In genomic region chr2:33784721-33785120, GRCm38 (mm10) we compare ENCODE assay signal across 24 mouse cellular contexts.
A peak's percentile ranks its signal among the peaks of the same experiment; 100 is the strongest.
DNase-seq lines count a peak whose midpoint lies in the region; ATAC-seq and TF ChIP-seq lines count a peak whose summit lies in the region.
"Had no signal": no experiment of that assay in that cellular context is flagged by ENCODE, and none has a peak within 500 bp of the region (broad histone marks: within the 10 kb centered on the region; RNA-seq: fewer than 3 reads in every experiment).

No protein-coding gene starts in this region.

- peak overlapping the region; percentile 65 for H3K27ac ChIP-seq in forebrain, embryonic 13.5 days
- H3K27ac ChIP-seq in forebrain, embryonic 11.5 days (ENCODE audit: low read depth, low read length) = no peak overlapping the region
- H3K27ac ChIP-seq in hindbrain, embryonic 15.5 days (replicated peaks) = peak overlapping the region; percentile 24; the same call in 1 of the 2 replicates
- no peak overlapping the region for H3K27ac ChIP-seq in hindbrain, embryonic 10.5 days
- H3K27ac ChIP-seq in lung, postnatal 0 days (ENCODE audit: low read length) = no peak overlapping the region
- peak overlapping the region; percentile 56; the same call in 1 of the 2 replicates for H3K27ac ChIP-seq in forebrain, embryonic 15.5 days (replicated peaks)
- H3K27ac ChIP-seq: embryonic facial prominence, embryonic 10.5 days; embryonic facial prominence, embryonic 13.5 days had no signal

- no peak overlapping the region for H3K9ac ChIP-seq in forebrain, embryonic 13.5 days
- H3K9ac ChIP-seq in forebrain, embryonic 11.5 days (ENCODE audit: low read length) = no peak overlapping the region
- H3K9ac ChIP-seq in hindbrain, embryonic 15.5 days = no peak overlapping the region
- no peak overlapping the region for H3K9ac ChIP-seq in lung, postnatal 0 days (replicated peaks; ENCODE audit: low read depth)
- H3K9ac ChIP-seq in forebrain, embryonic 15.5 days (replicated peaks) = no peak overlapping the region
- H3K9ac ChIP-seq: embryonic facial prominence, embryonic 13.5 days had no signal

- H3K36me3 ChIP-seq in forebrain, embryonic 13.5 days (ENCODE audit: poor library complexity, severe bottlenecking) = peaks cover 7% of the 10 kb centered on the region; the same call in 1 of the 2 replicates
- no peaks in the 10 kb centered on the region for H3K36me3 ChIP-seq in forebrain, embryonic 11.5 days (ENCODE audit: control insufficient read depth, insufficient read depth, low read length)
- H3K36me3 ChIP-seq in hindbrain, embryonic 15.5 days = no peaks in the 10 kb centered on the region
- peaks cover 24% of the 10 kb centered on the region for H3K36me3 ChIP-seq in hindbrain, embryonic 10.5 days
- H3K36me3 ChIP-seq in lung, postnatal 0 days (ENCODE audit: insufficient read depth, low read length) = no peaks in the 10 kb centered on the region
- H3K36me3 ChIP-seq in forebrain, embryonic 15.5 days = no peaks in the 10 kb centered on the region

- WGBS in forebrain, embryonic 13.5 days = 39% methylated on average over 1 of the region's 1 CpGs
- 50% methylated on average over 1 of the region's 1 CpGs for WGBS in forebrain, embryonic 11.5 days
- WGBS in hindbrain, embryonic 15.5 days = 38% methylated on average over 1 of the region's 1 CpGs
- WGBS in hindbrain, embryonic 10.5 days = 86% methylated on average over 1 of the region's 1 CpGs
- 65% methylated on average over 1 of the region's 1 CpGs for WGBS in lung, postnatal 0 days
- WGBS in forebrain, embryonic 15.5 days = 32% methylated on average over 1 of the region's 1 CpGs

- no peak for TF ChIP-seq EP300 in lung, postnatal 0 days (IDR thresholded peaks at IDR 0.05)

- H3K27me3 ChIP-seq in forebrain, embryonic 13.5 days = peaks cover 3% of the 10 kb centered on the region; the same call in 1 of the 2 replicates
- H3K27me3 ChIP-seq in forebrain, embryonic 11.5 days (ENCODE audit: control insufficient read depth, insufficient read depth, low read length) = no peaks in the 10 kb centered on the region
- H3K27me3 ChIP-seq in hindbrain, embryonic 15.5 days = no peaks in the 10 kb centered on the region
- no peaks in the 10 kb centered on the region for H3K27me3 ChIP-seq in hindbrain, embryonic 10.5 days (ENCODE audit: insufficient read depth, poor library complexity, severe bottlenecking)
- H3K27me3 ChIP-seq in lung, postnatal 0 days (replicated peaks; ENCODE audit: insufficient read depth, low read length) = no peaks in the 10 kb centered on the region
- H3K27me3 ChIP-seq in forebrain, embryonic 15.5 days = no peaks in the 10 kb centered on the region
- H3K27me3 ChIP-seq: embryonic facial prominence, embryonic 13.5 days had no signal

- no peak for DNase-seq in forebrain, embryonic 11.5 days (ENCODE audit: low spot score)
- no peak for DNase-seq in hindbrain, embryonic 10.5 days (ENCODE audit: low spot score)
- no peak for DNase-seq in lung, postnatal 0 days (ENCODE audit: low spot score)
- DNase-seq in lung, postnatal 14 days = no peak
- no peak for DNase-seq in right cerebral cortex, adult 18-20 months
- DNase-seq: adrenal gland, adult 2 months; adrenal gland, postnatal 14 days; cerebellum, adult 11-12 months; cerebellum, adult 8-10 months; cerebellum, postnatal 10 days; cerebellum, postnatal 36 days; embryo, embryonic 11 days; gastrocnemius, adult 2 months; gastrocnemius, postnatal 14 days; heart, adult 11 months had no signal

- no peaks in the 10 kb centered on the region for H3K9me3 ChIP-seq in forebrain, embryonic 13.5 days (replicated peaks)
- H3K9me3 ChIP-seq in forebrain, embryonic 11.5 days (ENCODE audit: control insufficient read depth, low read length) = no peaks in the 10 kb centered on the region
- H3K9me3 ChIP-seq in hindbrain, embryonic 15.5 days = no peaks in the 10 kb centered on the region
- peaks cover 3% of the 10 kb centered on the region for H3K9me3 ChIP-seq in hindbrain, embryonic 10.5 days
- H3K9me3 ChIP-seq in lung, postnatal 0 days (ENCODE audit: low read length) = no peaks in the 10 kb centered on the region
- no peaks in the 10 kb centered on the region for H3K9me3 ChIP-seq in forebrain, embryonic 15.5 days

- H3K4me3 ChIP-seq in forebrain, embryonic 13.5 days = no peak overlapping the region
- no peak overlapping the region for H3K4me3 ChIP-seq in forebrain, embryonic 11.5 days (ENCODE audit: low read depth, low read length)
- H3K4me3 ChIP-seq in hindbrain, embryonic 15.5 days = no peak overlapping the region
- H3K4me3 ChIP-seq in hindbrain, embryonic 10.5 days = no peak overlapping the region
- no peak overlapping the region for H3K4me3 ChIP-seq in lung, postnatal 0 days (ENCODE audit: low read depth, low read length)
- no peak overlapping the region for H3K4me3 ChIP-seq in forebrain, embryonic 15.5 days
- H3K4me3 ChIP-seq: embryonic facial prominence, embryonic 10.5 days; embryonic facial prominence, embryonic 13.5 days; erythroblast, embryonic 14.5 days; gastrocnemius, adult 2 months had no signal

- no peak overlapping the region for H3K4me2 ChIP-seq in forebrain, embryonic 13.5 days
- H3K4me2 ChIP-seq in forebrain, embryonic 11.5 days (ENCODE audit: low read depth, low read length, severe bottlenecking) = no peak overlapping the region
- no peak overlapping the region for H3K4me2 ChIP-seq in hindbrain, embryonic 15.5 days
- H3K4me2 ChIP-seq in lung, postnatal 0 days (replicated peaks; ENCODE audit: low read depth, low read length) = no peak overlapping the region
- H3K4me2 ChIP-seq in forebrain, embryonic 15.5 days (replicated peaks) = no peak overlapping the region
- H3K4me2 ChIP-seq: embryonic facial prominence, embryonic 13.5 days; heart, embryonic 11.5 days had no signal

- TF ChIP-seq CTCF in lung, postnatal 0 days (IDR thresholded peaks at IDR 0.05) = no peak

- peaks cover 79% of the 10 kb centered on the region for H3K4me1 ChIP-seq in forebrain, embryonic 13.5 days
- peaks cover 30% of the 10 kb centered on the region for H3K4me1 ChIP-seq in forebrain, embryonic 11.5 days (replicated peaks; ENCODE audit: control insufficient read depth, insufficient read depth, low read length)
- H3K4me1 ChIP-seq in hindbrain, embryonic 15.5 days (replicated peaks) = peaks cover 56% of the 10 kb centered on the region
- peaks cover 64% of the 10 kb centered on the region for H3K4me1 ChIP-seq in hindbrain, embryonic 10.5 days (replicated peaks)
- H3K4me1 ChIP-seq in lung, postnatal 0 days (ENCODE audit: insufficient read depth, low read depth, low read length) = no peaks in the 10 kb centered on the region
- H3K4me1 ChIP-seq in forebrain, embryonic 15.5 days = peaks cover 76% of the 10 kb centered on the region

- ATAC-seq in forebrain, embryonic 13.5 days = no peak
- no peak for ATAC-seq in forebrain, embryonic 11.5 days (replicated peaks; ENCODE audit: low FRiP score)
- no peak for ATAC-seq in hindbrain, embryonic 15.5 days (ENCODE audit: low FRiP score, low read depth)
- peak; percentile 12; the same call in 1 of the 2 replicates for ATAC-seq in lung, postnatal 0 days
- ATAC-seq in forebrain, embryonic 15.5 days (replicated peaks) = no peak
- ATAC-seq: CD4-positive, CD25-positive, alpha-beta regulatory T cell, adult 4 months; intestine, postnatal 0 days had no signal

Comparison
In these comparisons a context has a peak if more than half of its experiments do, and no peak if none do; other contexts are left out.
1. H3K27ac ChIP-seq: peak in forebrain, embryonic 13.5 days (single experiment), hindbrain, embryonic 15.5 days (single experiment) and forebrain, embryonic 15.5 days (single experiment); none in forebrain, embryonic 11.5 days (single experiment), hindbrain, embryonic 10.5 days (single experiment) and lung, postnatal 0 days (single experiment).